Mouse (Mus musculus) T-helper 2 cell (primary cell): ENCODE results near the gene Arhgef6.

Experiments used
- in situ Hi-C: fragments of 300-600 bp; cut with MboI, MseI; formaldehyde crosslinking; loops from one replicate; pipeline ENCODE4 v1.15.1; 2025; ENCODE audit warnings: high pct_unique_total_duplicates

Gene Arhgef6

DNA sequence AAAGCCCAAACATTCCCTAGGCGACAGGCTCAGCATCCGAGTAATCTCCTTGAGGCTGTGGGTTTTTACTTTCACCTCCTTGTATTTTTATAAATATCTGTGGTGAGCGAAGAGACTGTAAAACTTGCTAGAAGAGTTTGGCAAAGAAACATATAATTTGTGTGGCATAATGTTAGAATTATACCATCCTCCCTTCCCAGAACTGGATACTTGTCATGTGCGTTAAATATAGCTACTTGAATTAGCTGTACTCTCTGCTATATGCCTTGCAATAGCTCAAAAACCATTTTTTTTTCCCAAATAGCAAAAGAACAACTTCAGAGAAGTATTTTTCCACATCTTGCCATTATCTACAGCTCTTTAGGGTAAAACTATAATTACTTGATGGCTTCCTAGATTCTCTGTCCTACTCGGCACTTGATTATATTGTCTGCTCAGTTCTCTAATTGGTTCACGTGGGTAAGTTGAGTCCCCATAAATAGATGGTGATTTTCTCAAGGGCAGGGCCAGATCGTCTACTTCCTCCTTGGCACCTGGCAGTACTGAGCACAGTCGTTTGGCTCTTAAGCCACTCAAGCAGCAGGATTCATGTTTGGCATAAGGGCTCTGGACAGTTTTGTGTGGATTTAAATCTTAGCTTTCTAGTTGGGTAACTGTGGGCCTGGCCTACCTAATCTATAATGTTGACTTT lies 35.2 kb downstream of the Arhgef6 start:
- in situ Hi-C loops: no loop called here

DNA sequence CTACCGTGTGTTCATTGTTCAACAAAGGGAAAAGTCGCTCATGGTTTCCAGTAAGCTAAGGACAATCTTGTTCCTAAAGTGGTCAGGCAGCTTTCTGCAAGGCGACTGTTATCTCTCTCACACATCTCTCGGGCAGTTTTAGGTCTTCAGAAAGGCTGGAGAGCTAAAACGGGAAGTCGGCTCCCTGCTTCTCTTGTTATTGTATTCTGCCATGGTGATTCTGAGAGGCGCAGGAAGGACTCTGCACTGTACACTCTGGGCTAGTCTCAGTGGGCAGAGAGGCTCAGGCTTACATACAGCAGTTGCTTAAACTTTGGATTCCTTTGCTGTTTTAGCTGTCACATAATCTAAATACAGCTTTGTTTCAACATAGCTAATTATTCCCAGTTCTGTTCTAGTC lies 39.6 kb downstream of the Arhgef6 start:
- in situ Hi-C loops: no loop called here

DNA sequence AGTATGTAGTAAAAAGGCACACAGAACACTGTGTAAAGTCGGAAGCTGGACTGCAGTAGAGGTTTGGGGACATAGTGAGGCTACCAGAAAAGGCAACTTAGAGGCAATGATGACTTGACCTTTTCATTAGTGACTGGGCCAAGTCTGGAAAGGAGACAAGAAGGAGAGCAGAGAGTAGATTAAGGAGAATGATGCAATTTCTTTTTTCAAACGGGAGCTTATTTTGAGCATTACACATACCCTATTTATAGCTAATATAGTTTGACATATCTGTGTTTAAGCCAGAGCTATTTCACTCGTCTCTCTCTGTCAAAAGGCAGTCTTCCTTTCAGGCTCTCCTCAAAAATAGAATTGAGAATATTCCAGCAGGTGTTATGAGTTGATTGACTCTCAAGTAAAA lies 50.1 kb downstream of the Arhgef6 start:
- in situ Hi-C loops: no loop called here

DNA sequence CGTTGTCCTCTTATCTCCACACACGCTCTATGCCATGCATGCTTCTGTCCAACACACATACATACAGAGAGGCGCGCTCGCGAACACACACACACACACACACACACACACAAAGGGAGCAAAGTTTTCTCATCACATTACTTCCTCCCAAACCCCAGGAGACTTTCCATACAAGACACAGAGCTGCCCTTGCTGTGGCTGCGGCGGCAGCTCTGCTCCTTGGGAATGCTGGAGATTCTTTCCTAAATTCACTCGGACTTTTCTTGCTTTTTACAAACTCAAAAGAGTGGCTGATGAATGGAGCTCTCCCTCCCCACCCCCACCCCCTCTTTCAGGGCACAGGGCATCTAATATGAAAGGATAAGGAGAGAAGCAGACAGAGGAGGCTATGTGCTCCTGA lies 52.2 kb downstream of the Arhgef6 start:
- in situ Hi-C loops: no loop called here

DNA sequence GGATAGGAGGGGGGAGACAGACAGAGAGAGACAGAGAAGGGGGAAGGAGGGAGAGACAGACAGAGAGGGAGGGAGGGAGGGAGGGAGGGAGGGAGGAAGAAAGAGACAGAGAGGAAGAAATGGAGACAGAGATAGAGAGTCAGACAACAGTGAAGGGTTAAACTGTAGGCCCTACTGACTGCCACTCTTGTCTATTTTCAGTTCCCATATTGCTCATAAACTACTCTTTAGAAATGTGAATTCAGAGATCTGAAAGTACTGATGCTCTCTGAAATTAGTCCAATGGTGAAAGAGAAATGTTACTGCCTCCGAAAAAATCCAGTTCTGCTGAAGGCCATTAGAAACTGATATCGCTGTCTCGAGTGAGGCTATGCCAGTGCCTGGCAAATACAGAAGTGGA lies 56.3 kb downstream of the Arhgef6 start:
- in situ Hi-C loops: no loop called here

DNA sequence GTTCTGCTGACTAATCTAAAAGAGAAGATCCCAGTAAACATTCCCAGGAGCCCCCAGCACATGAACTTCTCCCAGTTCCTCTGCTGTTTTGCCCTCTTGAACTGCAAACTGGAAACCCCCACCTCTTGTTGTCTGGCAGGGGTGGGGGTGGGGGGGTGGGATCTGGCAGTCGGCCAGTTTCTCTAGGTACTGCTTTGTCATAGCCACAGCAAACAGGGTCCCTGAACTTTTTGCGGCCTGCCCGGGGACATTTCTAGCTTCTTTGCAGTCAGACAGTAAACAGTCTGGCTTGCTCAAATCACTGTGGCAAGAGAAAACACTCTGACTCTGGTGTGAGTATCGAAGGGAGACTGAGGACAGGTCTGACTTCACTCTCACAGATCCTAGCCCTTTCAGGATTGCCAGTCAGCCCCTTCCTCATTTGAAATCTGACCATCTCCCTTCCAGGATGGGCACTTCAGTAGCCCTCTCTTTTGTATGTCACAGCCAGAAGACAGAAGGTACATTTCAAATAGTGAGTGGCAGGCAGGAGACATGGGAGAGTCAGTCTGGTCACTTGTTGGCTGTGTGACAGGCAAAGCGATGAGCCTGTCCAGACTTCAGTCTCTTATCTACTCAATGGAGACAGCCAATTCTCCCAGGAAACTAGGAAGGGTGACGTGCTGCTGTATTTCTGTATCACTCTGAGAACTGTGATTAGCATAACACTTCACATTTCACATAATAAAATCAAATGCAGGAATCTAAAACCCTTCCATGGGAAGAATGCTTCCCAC lies 60.8 kb downstream of the Arhgef6 start:
- in situ Hi-C loops: no loop called here

DNA sequence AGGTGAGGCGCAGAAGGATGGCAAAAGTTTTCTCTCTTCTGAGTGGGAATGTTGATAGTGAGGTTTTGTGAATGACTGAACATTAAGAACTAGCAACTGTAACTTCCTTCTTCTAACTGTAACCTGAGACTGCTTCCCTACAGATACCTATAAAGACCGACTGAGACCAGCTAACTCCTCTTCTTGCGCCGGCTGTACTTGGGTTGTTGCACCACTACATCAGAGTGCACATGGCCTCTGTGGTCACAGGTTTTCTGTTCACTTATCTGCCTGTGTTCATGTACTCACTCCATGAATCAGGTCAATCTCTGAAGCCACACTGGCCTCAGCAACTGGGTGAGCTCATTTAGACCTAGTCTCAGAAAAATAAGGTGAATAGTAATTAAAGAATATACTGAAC lies 75.0 kb downstream of the Arhgef6 start:
- in situ Hi-C loops: no loop called here

DNA sequence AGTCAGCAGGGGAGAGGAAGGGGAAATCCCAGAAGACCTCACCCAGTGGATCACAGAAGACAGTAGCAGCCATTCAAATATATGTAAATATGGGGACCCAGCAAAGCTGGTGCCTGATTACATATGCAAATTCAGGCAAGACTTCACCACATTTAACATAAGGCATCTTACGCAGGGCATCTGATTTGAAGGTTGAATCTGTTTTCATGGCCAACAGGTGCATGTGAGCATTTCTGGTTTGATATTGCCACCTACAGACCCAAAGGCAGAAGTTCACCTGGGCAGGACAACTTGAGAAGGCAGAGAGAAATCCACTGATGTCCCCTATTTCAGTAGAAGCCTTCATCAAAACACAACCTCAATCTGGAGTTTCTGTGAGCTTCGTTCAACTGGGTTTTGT lies 77.8 kb downstream of the Arhgef6 start:
- in situ Hi-C loops: no loop called here

DNA sequence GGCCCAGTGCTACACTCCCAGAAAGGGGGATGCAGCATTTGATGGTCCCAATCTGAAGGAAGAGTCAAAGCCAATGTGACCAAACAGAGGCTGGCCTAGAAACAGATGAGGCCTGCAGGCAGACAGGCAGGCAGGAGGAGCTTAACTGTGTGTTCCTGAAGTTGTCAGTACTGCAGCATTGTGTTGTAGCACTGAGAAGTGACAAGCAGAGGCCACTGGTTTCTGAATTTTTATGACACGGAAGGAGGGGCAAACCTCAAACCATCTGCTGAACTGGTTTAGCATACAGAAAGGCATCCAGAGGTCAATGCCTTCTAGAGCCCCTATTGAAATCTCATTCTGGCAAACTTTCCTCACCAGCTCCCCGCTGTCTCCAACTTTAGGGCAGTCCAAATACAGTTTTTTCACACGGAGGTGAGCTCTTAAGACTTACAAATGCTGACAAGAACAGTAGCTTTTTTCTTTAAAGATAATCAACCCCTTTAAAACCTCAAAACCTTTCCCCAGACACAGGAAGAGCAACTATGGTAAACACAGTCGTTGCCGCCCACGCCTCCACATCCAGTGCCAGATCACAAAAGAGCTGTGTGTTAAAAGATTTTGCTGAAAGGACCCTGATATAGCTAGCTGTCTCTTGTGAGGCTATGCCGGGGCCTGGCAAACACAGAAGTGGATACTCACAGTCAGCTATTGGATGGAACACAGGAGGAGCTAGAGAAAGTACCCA lies 85.0 kb downstream of the Arhgef6 start:
- in situ Hi-C loops: loop anchor here (10.0 kb wide), 1 partner anchor 199 kb away; the partner anchor contains the start of gene Htatsf1

DNA sequence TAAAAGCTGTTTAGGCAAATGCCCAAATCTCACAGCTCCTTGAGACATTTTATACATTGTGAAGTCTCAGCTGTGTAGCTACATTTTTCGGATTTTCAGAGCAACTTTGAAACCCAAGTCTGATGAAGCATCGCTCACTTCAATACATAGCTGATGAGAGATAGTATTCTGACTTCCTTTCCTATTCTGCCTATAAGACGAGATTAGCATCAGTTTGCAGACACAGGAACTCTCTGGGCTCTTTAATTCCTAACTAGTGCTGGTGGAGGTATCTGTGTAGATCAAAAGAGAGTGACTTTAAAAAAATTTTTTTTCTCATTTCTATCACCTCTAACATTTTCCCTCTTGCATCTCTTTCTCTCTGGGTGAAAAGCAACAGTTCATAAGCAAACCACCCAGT lies 100.0 kb downstream of the Arhgef6 start:
- in situ Hi-C loops: loop anchor here (25.0 kb wide), 1 partner anchor 449 kb away; no protein-coding TSS in a partner anchor

DNA sequence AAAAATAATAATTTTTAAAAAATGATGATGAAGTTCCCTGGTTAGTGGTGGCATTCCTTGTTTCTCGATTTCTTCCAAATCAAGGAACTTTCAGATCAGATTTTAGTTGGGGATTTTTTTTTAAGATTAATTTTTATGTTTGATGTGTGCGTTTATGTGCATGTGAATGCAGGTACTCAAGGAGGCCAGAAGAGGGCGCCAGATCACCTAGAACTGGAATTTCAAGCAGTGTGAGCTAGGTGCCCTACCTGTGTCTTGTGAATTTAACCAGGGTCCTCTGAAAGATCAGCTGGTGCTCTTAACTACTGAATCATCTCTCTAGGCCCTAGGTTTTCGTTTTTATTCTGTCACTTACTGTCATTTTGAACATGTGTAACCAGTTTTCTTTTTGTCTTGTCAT lies 102.5 kb downstream of the Arhgef6 start:
- in situ Hi-C loops: loop anchor here (25.0 kb wide), 1 partner anchor 451 kb away; no protein-coding TSS in a partner anchor

DNA sequence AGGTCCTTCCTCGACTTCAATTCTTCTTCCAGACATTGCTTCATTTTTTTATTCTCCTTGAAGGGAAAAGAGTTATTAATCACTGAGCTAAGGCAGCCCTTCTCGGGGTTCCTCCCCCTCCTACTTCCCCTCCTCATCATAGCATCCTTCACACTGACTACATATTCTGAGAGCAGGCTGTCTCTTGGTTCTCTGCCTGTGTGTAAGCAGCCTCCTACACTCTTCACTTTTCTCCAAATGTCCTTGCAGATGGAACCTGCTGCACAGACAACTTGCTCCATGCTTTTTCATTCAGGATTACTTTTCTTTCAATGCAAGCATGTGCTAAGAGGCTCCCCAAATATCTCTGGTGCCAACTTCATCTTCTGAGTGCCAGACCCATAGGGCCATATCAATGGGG lies 104.9 kb downstream of the Arhgef6 start:
- in situ Hi-C loops: loop anchor here (25.0 kb wide), 1 partner anchor 454 kb away; no protein-coding TSS in a partner anchor

DNA sequence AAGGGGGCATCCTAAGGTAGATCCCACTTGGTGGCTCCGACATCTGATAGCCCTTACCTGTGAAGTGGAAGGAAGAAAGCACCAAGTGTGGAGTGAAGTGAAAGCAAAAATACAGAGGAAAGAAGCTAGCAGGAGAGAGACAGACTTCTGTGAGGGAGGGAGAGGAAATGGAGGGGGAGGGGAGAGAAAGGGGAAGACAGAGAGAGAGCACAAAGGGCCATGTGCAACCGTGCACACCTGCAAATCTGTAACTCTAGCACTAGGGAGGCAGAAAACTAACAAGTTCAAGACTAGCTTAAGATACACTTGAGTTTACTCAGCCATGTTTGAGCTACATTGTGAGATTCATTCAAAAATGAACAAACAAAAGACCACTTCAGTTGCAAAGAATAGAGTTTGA lies 110.4 kb downstream of the Arhgef6 start:
- in situ Hi-C loops: loop anchor here (25.0 kb wide), 1 partner anchor 459 kb away; no protein-coding TSS in a partner anchor

DNA sequence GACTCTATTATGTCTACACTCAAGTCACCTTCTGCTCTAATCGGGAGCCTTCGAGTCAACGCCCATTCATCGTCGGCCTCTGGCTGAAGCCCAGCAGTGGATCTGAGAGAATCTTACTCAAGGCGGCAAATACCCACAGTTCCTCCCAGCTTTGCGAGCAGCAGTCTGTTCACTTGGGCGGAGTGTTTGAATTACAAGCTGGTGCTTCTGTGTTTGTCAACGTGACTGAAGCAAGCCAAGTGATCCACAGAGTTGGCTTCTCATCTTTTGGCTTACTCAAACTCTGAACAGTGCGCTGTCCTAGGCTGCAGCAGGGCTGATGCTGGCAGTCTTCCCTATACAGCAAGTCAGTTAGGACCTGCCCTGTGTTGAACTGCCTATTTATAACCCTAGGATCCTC lies 115.2 kb downstream of the Arhgef6 start:
- in situ Hi-C loops: no loop called here

DNA sequence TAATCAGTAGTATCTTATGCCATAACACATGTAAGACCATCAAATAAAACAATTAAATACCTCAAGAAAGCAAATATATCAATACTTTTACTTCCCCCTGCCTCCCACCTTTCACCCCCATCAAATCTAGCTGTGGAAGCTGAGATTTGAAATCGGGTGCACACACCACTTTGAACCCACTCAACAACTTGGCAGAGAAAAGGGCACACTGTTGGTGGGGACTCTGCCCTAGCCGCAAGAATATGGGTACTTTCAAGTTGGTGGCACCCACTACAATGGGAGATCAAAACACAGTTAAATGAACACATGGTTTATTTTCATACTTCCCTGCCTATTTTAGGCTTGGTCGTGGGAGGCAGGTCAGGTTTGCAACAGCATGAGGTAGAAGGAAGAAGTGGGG lies 116.6 kb downstream of the Arhgef6 start:
- in situ Hi-C loops: no loop called here

DNA sequence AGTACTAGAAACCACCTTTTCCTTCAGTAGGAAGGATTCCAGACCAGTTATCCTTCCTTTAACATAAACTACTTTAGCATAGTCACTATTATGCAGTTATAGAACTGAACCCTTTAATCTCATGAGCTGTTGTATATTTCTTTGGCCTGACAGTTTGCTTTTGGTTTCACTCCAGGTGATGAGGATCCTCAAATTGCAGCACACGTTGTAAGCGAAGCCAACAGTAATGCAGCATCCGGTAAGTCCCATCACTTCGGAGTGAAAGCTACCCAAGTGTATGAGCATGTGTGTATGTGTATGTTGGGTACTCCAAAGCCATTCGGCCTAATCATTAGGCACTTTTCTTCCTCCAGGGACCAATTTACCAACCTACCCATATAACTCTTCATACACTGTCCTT lies 119.0 kb downstream of the Arhgef6 start:
- in situ Hi-C loops: no loop called here

DNA sequence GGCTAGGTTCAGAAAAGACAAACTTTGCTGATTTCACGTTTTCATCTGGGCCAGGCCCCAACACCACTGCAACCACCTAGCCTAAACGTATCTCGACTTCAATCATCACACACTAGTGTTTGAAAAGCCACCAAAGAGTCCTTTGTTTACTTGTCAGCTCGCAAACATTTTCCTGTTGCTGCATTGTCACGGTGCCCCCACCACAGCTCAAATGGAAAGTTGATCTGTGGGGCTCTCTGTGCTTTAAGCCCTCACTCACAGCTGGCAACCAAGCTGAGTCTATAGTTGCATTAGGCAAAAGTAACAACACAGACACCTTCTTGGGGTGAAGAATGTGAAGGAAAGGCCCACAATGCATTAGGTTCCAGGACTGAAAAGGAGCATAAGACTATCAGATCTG lies 122.3 kb downstream of the Arhgef6 start:
- in situ Hi-C loops: no loop called here

DNA sequence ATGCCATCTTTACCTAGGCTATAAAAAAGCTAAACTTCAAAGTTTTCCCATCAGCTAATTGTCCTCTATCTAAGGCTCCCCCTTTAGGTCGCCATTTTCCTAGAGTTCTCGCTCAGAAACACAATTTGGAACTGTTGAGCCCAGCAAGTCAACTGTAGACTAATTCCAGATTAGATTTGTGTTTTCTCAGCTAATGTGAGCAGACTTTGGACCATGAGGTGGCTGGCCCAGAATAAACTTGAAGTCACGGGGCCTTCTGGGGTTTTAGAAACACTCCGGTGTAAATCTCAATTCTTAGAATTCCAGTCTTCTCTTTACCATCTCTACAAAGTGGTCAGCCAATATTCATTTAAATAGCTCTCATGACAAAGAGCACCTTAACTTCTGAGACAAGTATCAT lies 123.0 kb downstream of the Arhgef6 start:
- in situ Hi-C loops: no loop called here

DNA sequence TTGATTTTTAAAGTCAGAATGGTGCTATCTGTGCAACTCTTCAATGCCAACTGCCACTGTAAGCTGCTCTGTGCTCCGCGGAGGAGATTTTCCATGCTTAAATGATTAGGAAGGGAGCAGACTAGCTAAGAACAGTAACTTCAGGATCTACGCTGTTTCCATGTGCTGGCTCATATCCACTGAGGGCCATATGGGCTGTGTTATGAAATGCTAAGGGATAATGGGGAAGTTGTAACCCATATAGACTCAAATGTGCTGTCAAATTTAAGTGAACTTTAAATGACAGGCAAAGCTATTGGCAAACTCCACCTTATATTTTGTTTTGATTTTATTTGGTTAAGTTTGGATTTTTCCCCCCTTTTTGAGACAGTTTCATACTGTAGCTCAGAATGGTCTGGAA lies 125.7 kb downstream of the Arhgef6 start:
- in situ Hi-C loops: loop anchor here (5.0 kb wide), 1 partner anchor 36 kb away; no protein-coding TSS in a partner anchor

DNA sequence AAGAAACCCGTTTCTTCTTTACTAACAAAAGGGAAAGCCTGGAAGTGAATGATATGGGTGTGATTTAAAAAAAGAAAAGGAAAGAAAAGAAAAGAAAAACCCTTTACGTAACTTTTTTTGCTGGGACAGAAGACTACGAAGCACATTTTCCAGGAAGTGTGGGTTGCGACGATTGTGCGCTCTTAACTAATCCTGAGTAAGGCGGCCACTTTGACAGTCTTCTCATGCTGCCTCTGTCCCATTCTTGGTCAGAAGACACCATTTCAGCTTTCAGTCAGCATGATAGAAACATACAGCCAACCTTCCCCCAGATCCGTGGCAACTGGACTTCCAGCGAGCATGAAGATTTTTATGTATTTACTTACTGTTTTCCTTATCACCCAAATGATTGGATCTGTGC lies 126.7 kb downstream of the Arhgef6 start, which contains the start of gene Cd40lg:
Gene Cd40lg (plus strand): TSS at position 268 of the 400 bp plus-strand sequence.
- in situ Hi-C loops: loop anchor here (5.0 kb wide), 1 partner anchor 35 kb away; no protein-coding TSS in a partner anchor

DNA sequence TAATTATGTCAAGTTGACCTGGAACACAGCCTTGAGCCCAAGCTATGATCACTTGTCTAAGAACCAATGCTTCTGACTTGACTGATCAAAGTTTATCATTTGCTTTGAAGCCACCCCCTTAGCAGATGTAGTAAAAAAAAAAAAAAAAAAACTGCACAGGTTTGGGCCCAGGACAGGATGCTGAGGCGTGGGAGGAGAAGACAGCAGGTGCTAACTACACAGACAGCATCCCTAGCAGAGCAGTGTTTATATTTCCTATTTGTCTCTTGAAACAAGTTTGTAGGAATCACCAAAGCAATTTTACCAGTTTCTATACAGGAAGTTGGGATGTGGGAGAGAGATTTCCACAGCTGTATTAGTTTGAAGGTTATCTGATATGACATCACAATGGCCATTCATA lies 127.9 kb downstream of the Arhgef6 start:
- in situ Hi-C loops: loop anchor here (5.0 kb wide), 1 partner anchor 33 kb away; no protein-coding TSS in a partner anchor

DNA sequence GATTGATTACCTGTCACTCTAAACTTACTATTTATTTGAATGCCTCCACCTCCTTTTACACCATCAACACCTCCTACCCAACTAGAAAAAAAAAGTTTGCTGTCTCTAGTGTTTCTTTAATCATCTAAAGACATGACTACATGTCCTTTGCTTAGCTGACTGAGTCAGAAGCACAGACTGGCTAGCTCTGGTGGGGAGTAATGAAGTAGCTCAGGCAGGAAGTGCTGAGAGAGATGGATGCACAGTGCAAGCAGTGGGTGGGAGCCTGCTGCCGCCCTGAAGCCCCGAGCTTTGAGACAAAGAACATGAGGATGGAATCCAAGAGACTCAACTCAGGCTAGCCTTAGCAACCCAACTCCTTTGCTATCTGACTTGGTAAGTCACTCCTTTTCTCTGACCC lies 138.1 kb downstream of the Arhgef6 start:
- in situ Hi-C loops: no loop called here
